Mouse (Mus musculus) right cerebral cortex, adult 18-20 months (tissue): ENCODE results near the gene Ccnd3.
A peak's percentile ranks its signal among the peaks of the same experiment; 100 is the strongest.

ENCODE experiments used
- DNase-seq: peaks from one replicate; pipeline ENCODE4 v3.0.0; 2022; ENCODE audit warnings: mixed read lengths

Ccnd3 gene

DNA sequence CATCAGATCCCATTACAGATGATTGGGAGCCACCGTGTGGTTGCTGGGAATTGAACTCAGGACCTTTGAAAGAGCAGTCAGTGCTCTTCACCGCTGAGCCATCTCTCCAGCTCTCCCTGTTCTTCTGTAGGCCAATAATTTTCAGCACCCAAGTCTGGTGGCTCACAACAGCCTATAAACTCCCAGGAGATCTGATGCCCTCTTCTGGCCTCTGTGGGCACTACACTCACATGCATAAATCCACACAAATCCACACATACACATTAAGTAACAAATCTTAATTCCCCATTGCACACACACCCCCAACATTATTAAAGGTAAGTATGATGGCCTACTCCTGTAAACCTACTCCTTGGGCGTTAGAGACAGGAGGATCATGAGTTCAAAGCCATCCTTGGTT lies 11.4 kb downstream of the Ccnd3 start:
- no peak for DNase-seq

DNA sequence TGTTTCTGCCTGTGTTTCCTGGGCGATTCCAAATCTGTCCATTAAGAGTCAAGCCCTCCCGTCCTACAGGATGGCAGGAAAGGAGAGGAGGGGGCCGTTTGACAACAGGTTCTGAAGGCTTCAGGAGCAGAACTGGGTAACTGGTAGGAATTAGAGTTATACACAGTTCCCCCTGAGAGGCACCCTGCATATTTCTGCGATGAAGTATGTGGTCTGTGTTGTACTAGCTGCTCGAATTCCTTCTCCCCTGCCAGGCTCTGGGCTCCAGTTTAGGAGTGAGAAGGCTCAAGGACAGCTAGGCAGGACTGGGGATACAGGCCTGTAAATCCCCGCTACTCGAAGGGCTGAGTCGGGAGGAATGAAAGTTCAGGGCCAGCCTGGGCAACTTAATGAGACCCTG lies 13.4 kb downstream of the Ccnd3 start:
- no peak for DNase-seq

DNA sequence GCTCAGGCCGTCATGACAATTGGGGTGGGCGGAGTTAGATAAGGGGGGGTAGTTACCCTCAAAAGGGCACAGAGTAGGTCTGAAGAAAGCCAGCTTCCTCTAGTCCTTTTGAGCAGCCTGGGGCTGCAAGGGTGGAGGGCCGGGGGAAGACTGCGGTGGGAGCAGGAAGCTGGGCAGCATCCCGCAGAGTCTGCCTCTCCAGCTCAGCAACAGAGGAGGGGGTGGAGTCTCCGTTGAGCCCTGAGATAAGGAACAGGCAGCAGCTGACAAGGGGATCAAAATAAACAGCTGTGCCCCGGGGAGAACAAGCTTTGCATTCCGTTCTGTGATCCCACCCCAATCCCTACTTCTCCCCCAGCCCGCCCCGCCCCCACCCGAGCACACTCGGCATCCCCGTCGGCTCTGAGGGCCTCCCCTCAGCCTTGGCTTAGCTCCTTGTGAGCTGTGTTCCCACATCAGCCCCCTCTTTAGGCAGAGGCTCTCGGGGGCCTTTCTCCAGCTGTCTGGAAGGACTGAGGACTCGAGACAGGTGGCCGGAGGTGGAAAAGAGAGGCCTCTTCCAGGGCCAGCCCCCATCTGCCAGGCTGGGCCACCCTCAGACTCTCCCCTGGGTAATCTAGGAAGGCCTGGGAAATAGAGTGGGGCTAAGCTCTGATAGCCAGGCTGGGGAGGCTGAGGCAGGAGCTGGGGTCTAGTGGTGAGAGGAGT lies 16.9 kb downstream of the Ccnd3 start:
- DNase-seq, result peak; percentile 37

DNA sequence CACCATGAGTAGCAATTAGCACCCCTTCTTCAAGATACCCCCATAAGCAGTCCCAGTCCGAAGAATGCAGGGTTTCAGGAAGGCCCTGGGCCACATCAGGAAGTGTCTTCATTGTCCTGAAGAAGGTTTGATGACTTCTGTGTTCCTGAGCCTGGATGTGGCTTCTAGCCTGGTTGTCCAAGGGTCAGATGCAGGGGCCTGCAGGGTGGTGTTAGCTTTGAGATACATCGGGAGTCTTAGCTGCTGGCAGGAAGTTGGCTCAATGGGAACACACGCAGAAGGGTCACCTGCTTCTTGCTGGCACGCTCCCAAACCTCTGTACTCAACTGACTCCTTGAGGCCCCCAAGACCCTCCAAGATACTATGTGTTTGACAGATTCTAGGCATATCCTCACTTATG lies 17.7 kb downstream of the Ccnd3 start:
- no peak for DNase-seq

DNA sequence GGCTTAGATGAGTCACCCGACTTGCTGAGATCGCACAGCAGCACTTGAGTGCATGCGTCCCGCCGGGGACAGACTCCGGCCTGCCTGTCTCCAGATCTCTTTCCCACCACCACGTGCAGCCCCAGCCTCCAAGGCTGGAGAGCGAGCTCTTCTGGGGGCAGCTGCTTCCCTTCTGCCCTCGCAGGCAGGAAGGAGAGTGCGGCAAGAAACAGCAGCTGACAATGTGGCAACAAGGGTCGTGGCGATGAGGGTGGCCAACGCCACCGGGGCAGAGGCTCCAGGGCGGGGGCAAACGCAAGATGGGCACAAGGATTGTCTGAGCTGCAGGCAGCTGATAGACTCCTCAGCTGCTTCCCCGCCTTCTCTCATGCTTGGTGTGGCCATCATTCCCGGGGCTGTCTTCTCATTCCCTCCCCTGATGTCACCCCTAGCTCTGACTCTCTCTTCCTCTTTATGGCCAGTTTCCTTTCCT lies 18.4 kb downstream of the Ccnd3 start:
- DNase-seq, result no peak

DNA sequence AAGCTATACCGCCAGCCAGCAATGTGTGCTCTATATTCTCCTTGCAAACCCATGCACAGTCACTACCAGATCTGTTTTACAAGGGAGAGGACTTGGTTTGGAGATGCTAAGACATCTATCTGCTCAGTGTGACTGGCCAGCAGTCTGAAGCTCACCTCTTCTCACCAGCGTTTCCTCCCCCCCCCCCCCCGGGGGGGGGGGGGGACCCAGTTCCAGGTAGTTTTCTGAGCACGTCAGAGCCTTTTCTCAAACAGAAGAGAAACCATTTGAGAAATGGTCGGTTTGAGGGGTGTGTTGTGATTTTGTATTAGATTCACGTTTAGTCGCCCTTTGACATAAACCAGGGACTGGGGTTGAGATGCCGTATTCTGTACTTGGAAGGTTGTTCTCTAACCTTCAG lies 19.2 kb downstream of the Ccnd3 start:
- no peak for DNase-seq

DNA sequence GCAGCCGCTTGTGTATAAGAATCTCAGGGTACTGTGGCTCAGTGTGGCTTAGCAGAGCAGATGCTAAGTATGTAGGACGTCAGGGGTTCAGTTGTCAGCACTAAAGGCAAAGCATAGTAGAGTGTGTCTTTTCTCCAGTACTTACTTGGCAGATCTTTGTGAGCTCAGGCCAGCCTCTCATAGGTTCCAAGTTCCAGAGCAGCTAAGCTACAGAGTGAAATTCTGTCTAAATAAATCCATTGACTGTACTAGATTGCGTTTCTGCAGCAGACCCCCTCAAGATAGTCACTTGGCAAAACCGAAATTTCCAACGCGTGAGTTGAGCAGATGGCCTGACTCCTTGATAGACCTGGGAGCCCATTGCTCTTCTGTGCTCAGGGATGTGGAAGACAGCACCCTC lies 20.1 kb downstream of the Ccnd3 start:
- no peak for DNase-seq

DNA sequence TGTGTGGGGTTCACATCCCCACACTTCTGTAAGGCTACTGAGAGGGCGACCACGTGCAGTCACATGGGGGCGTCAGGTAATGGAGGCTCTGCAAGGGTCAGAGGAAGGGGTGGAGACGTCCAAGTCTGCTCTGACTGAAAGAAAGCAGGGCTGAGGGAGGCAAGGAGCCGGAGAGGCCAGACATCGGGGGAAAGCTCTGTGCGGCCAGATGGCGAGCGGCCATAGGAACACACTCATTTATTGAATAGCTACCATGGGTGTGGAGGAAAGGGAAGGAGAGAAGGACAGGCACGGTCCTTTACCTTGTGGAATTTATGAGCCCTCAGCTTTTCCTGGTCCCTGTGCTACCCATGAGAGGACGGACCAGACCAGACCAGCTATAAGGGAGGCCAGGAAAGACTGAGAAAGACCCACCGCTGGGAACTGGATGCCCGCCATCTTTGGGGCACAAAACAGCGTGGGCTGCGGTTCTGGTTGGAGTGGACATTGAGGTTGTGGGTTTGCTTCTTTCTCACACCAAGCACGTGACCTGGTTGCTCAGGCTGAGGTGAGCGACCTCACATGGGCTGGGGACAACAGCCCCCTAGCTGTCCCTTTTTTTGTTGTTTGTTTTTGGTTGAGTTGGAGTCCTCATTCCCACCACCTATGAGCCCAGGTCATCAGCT lies 22.1 kb downstream of the Ccnd3 start:
- no peak for DNase-seq

- no peak for DNase-seq
Measured at GRCm38 (mm10) chr17:47527581-47528300, 22.9 kb downstream of the Ccnd3 start.

DNA sequence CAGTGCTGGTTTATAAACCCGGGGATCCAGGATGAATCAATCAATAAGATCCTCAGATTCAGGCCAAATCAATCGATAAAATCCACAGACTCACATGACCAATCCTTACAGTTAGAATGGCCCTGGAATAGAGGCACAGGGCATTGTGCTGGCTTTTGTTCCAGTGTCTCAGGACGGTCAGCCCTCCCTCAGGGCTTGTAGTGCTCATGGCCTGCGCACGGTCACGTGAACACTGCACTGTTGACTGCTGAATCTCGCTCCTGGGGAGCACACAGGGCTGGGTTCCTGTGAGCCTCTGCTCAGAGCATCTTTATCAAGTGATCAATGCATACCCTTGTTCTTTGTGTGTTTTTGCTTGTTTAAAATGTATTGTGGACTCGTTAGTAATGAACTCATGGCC lies 24.1 kb downstream of the Ccnd3 start:
- DNase-seq, result no peak

GRCm38 (mm10) chr17:47529595-47529994 lies 24.7 kb downstream of the Ccnd3 start:
- DNase-seq, result no peak

GRCm38 (mm10) chr17:47531387-47531818 lies 26.6 kb downstream of the Ccnd3 start:
- no peak for DNase-seq

DNA sequence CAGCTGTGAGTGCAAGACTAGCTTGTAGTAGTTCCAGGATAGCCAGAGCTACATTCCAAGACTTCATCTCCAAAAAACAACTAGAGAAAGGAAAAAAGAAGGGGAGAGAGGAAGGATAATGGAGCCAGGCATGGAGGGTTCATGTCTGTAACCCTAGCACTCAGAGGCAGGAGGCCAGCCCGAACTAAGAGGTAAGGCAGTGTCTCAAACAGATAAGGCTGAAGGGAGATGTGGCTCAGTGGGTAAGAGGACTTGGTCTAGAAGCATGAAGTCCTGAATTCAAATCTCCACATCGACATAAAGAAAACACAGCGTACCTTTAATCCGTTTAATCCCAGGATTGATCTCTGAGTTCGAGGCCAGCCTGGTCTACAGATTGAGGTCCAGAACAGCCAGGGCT lies 27.5 kb downstream of the Ccnd3 start:
- no peak for DNase-seq

- no peak for DNase-seq
Measured at GRCm38 (mm10) chr17:47533691-47534090, 28.8 kb downstream of the Ccnd3 start.

DNA sequence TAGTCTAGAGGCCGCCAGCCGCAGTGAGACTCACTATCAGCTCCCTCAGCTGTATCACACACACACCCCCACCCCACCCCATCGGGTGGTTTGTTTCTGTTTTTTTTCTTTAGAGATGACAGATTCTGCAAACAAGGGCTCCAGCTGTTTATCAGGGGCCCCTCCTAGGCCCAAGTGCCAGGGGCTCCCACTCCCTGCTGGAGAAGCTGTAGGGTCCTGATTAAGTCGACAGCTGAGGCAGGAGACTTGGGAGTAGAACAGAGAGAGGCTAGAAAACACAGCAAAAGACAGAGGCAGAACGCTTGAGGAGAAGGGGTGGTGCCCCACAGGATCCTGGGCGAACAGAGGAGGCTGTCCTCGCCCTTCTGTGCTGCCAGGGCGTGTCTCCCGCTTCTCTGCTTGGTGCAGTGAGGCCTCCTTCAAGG lies 31.0 kb downstream of the Ccnd3 start:
- DNase-seq, result no peak

- DNase-seq, result no peak
Measured at GRCm38 (mm10) chr17:47538049-47538448, 33.2 kb downstream of the Ccnd3 start.

GRCm38 (mm10) chr17:47539128-47539527 lies 34.3 kb downstream of the Ccnd3 start:
- DNase-seq, result no peak

DNA sequence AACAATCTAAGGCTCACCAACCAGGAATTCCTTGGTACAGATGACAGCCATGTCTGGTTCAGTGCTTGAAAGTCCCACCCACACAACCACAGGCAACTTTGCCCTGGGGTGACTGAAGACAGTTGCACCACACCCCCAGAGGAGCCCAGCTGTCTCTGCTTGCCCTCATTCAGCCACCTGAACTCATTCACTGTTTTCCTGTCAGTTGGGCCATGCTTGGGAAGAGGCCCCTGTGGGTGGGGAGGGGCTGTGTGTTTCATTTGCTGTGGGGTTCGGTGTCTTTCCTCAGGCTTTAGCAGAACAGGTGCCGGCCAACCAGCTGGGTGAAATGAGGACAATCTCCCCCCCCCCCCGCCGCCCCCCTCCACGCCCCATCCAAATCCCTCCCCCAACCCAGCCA lies 37.2 kb downstream of the Ccnd3 start:
- no peak for DNase-seq

- no peak for DNase-seq
Measured at GRCm38 (mm10) chr17:47543051-47543650, 38.3 kb downstream of the Ccnd3 start.

GRCm38 (mm10) chr17:47545154-47545553 lies 40.3 kb downstream of the Ccnd3 start:
- DNase-seq, result no peak

- DNase-seq, result peak; percentile 12
Measured at GRCm38 (mm10) chr17:47545861-47546331, 41.0 kb downstream of the Ccnd3 start.

DNA sequence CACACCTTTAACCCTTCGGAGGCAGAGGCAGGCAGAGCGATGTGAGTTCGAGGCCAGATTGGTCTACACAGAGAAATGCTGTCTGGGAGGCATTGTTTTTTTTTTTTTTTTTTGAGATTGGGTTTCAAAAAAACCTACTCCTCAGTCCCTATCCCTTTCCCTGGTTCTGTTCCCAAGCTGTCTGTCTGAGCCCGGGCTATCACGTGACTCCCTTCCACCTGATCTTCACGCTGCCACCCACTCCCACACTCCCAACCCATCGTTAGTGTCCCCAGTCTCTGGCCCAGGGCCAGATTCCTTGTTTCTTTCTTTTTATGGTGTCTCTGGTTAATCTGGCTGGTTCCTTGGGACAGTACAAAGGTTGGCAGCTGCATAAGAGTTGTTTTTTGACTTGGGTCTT lies 46.2 kb downstream of the Ccnd3 start:
- DNase-seq, result no peak

DNA sequence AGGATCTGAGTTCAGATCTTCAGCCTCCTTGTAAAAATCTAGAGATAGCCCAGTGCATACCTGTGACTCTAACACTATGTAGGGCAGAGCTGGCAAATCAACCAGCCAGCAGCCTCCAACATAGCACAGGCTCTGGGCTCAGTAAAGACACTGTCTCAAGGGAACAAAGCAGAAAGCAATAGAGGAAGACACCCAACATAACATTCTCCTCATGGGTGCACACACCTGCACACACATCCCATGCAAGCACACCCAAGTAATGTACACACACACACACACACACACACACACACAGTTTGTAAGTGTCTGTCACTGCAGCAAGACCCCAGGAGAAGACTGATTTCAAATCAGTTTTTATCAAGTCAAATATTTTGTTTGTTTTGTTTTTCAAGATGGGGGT lies 48.1 kb downstream of the Ccnd3 start:
- no peak for DNase-seq
